8 mouse cellular contexts compared by ENCODE assay signal in the genomic region with DNA sequence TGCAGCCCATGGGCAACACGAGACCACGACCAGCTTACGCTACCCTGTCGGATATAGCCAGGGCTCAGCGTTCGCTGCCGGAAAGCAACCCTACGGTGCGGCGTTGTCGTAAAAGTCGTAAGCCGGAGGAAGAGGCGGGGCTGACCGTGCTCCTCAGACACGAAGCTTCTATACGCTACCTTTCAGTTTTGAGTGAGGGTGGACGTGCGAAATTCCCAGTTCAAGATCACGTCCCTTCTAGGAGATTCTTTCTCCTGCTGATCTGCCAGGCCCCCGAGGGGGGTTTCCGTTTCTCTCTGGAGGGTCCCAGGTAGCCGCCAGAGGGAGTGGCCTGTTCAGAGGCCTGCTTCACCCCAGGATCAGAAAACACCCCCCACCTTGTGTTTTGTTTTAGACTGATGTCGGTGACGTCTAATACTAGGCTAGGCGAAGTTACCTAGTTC. TPM values are rescaled to one million over a fixed set of nuclear protein-coding genes. Genes with fewer than 3 reads are reported as not detected.
DNase-seq lines count a peak whose midpoint lies in the region; ATAC-seq lines count a peak whose summit lies in the region.

A gene (minus strand): TSS at position 169 of the 443 bp plus-strand sequence.

- H3K9me3 ChIP-seq in heart, embryonic 13.5 days = no peaks in the 10 kb centered on the region
- no peaks in the 10 kb centered on the region for H3K9me3 ChIP-seq in liver, embryonic 12.5 days (replicated peaks)
- no peaks in the 10 kb centered on the region for H3K9me3 ChIP-seq in stomach, embryonic 15.5 days

- peak within 1 kb of the TSS; percentile 81 for H3K27ac ChIP-seq in brown adipose tissue, adult 24 weeks (replicated peaks; ENCODE audit: low read depth, low read length)
- peak within 1 kb of the TSS; percentile 93 for H3K27ac ChIP-seq in heart, embryonic 13.5 days (replicated peaks)
- peak within 1 kb of the TSS; percentile 77 for H3K27ac ChIP-seq in liver, embryonic 12.5 days
- peak within 1 kb of the TSS; percentile 95 for H3K27ac ChIP-seq in stomach, embryonic 15.5 days

- WGBS in heart, embryonic 13.5 days = 0% methylated on average over 26 of the region's 26 CpGs
- WGBS in liver, embryonic 12.5 days (ENCODE audit: insufficient replicate concordance) = 1% methylated on average over 26 of the region's 26 CpGs
- 0% methylated on average over 26 of the region's 26 CpGs for whole genome bisulfite sequencing in stomach, embryonic 15.5 days

- peaks cover 71% of the 10 kb centered on the region for H3K36me3 ChIP-seq in heart, embryonic 13.5 days
- H3K36me3 ChIP-seq in liver, embryonic 12.5 days = peaks cover 63% of the 10 kb centered on the region
- peaks cover 16% of the 10 kb centered on the region; the same call in 1 of the 2 replicates for H3K36me3 ChIP-seq in stomach, embryonic 15.5 days

- no peaks in the 10 kb centered on the region for H3K27me3 ChIP-seq in heart, embryonic 13.5 days (replicated peaks)
- H3K27me3 ChIP-seq in liver, embryonic 12.5 days (replicated peaks) = no peaks in the 10 kb centered on the region
- H3K27me3 ChIP-seq in stomach, embryonic 15.5 days (replicated peaks) = no peaks in the 10 kb centered on the region

- DNase-seq in CD4-positive, CD25-positive, alpha-beta regulatory T cell, adult 2 months (ENCODE audit: low read depth, low spot score) = peak; percentile 97
- peak; percentile 40 for DNase-seq in fat pad, adult 2 months (ENCODE audit: extremely low read depth, low read depth, low spot score)
- DNase-seq in kidney, postnatal 10 days = peak; percentile 96
- DNase-seq in natural killer cell, adult 2 months (ENCODE audit: low spot score in 2 of 2) = peak; percentile 77 to 88

- no peaks in the 10 kb centered on the region for H3K4me1 ChIP-seq in brown adipose tissue, adult 24 weeks (ENCODE audit: control insufficient read depth, insufficient read depth, insufficient read length, low read length)
- H3K4me1 ChIP-seq in heart, embryonic 13.5 days = peaks cover 22% of the 10 kb centered on the region
- H3K4me1 ChIP-seq in liver, embryonic 12.5 days = peaks cover 25% of the 10 kb centered on the region
- H3K4me1 ChIP-seq in stomach, embryonic 15.5 days = peaks cover 6% of the 10 kb centered on the region; the same call in 1 of the 2 replicates

- peak within 1 kb of the TSS; percentile 89 for H3K9ac ChIP-seq in heart, embryonic 13.5 days
- peak within 1 kb of the TSS; percentile 89 for H3K9ac ChIP-seq in liver, embryonic 12.5 days
- peak within 1 kb of the TSS; percentile 76 for H3K9ac ChIP-seq in stomach, embryonic 15.5 days

- ATAC-seq in heart, embryonic 13.5 days (ENCODE audit: extremely low read depth, insufficient number of reproducible peaks, low FRiP score, low TSS enrichment) = peak; percentile 86; the same call in 1 of the 2 replicates
- ATAC-seq in liver, embryonic 12.5 days = peak; percentile 93
- ATAC-seq in stomach, embryonic 15.5 days (ENCODE audit: insufficient read depth, low FRiP score, low read depth) = peak; percentile 92

- H3K4me2 ChIP-seq in heart, embryonic 13.5 days = peak within 1 kb of the TSS; percentile 84
- H3K4me2 ChIP-seq in liver, embryonic 12.5 days = peak within 1 kb of the TSS; percentile 93
- H3K4me2 ChIP-seq in stomach, embryonic 15.5 days = peak within 1 kb of the TSS; percentile 80

- peak within 1 kb of the TSS; percentile 76 for H3K4me3 ChIP-seq in brown adipose tissue, adult 24 weeks (ENCODE audit: insufficient read depth, low read depth, low read length)
- H3K4me3 ChIP-seq in heart, embryonic 13.5 days = peak within 1 kb of the TSS; percentile 64
- H3K4me3 ChIP-seq in liver, embryonic 12.5 days = peak within 1 kb of the TSS; percentile 88
- H3K4me3 ChIP-seq in stomach, embryonic 15.5 days (replicated peaks) = peak within 1 kb of the TSS; percentile 64

RNA-seq across cellular contexts. Expression of the gene that starts here (rescaled TPM):
- 79.2 and 79.9 TPM in 2 replicates for polyA plus RNA-seq in brown adipose tissue, adult 24 weeks (2012; ENCODE audit: insufficient read depth, insufficient read length, missing spikeins)
- 79.3 and 97.1 TPM in 2 replicates for polyA plus RNA-seq in heart, embryonic 13.5 days (2015; fragmentation: Nextera tagmentation; extraction: Ambion mirVana)
- polyA plus RNA-seq in liver, embryonic 12.5 days (2016; fragmentation: Nextera tagmentation; extraction: Ambion mirVana) = 131 and 150 TPM in 2 replicates
- polyA plus RNA-seq in stomach, embryonic 15.5 days (2015; fragmentation: Nextera tagmentation; extraction: Ambion mirVana) = 122 and 135 TPM in 2 replicates

Comparison
In these comparisons a context has a peak if more than half of its experiments do, and no peak if none do; other contexts are left out.
1. Peak in every context shown above with its lines: DNase-seq, ATAC-seq, H3K4me3 ChIP-seq and H3K27ac ChIP-seq.
2. DNase-seq: peak in every context shown above with its lines; median percentile 97 in CD4-positive, CD25-positive, alpha-beta regulatory T cell, adult 2 months; 96 in kidney, postnatal 10 days; 82 in natural killer cell, adult 2 months; 40 in fat pad, adult 2 months.